Mouse (Mus musculus) erythroblast, embryonic 14.5 days (primary cell): Measurements from ENCODE around the gene Csmd2.

Experiments
- GATA1 ChIP-seq: IDR thresholded peaks from 2 replicates; pipeline ENCODE4 v1.6.1; 2012; ENCODE audit warnings: low read length, inconsistent platforms, mixed read lengths
- TAL1 ChIP-seq: IDR thresholded peaks from 3 replicates; pipeline ENCODE4 v1.6.1; 2012; ENCODE audit warnings: low read length, inconsistent platforms, mixed read lengths

GRCm38 (mm10) chr4:128543378-128543777, 555.7 kb downstream of the Csmd2 start:
- TF ChIP-seq GATA1 (no peak), TAL1 (no peak)
